Mouse (Mus musculus) small intestine, adult 2 months (tissue): ENCODE results near the gene Spcs2. TPM values are rescaled to one million over a fixed set of nuclear protein-coding genes. Genes with fewer than 3 reads are reported as not detected.

ENCODE experiments used
- H3K27ac ChIP-seq: fragments of 200-500 bp; 2 replicates; pipeline ENCODE4 v1.5.1; 2012; ENCODE audit warnings: low read depth, low read length, control low read depth, inconsistent platforms; ENCODE audit not compliant: insufficient read depth
- H3K27me3 ChIP-seq: fragments of 200-500 bp; 2 replicates; pipeline ENCODE4 v1.6.1; 2012; ENCODE audit warnings: mild to moderate bottlenecking, moderate library complexity, low read length, inconsistent platforms; ENCODE audit not compliant: control insufficient read depth, insufficient read depth
- H3K36me3 ChIP-seq: fragments of 200-500 bp; 2 replicates; pipeline ENCODE4 v1.6.1; 2012; ENCODE audit warnings: mild to moderate bottlenecking, low read length, control low read depth, inconsistent platforms; ENCODE audit not compliant: control insufficient read depth, insufficient read depth
- H3K4me1 ChIP-seq: fragments of 200-500 bp; 2 replicates; pipeline ENCODE4 v1.6.1; 2012; ENCODE audit warnings: low read length, inconsistent platforms, mixed read lengths; ENCODE audit not compliant: control insufficient read depth, insufficient read depth, insufficient read length
- H3K4me3 ChIP-seq: fragments of 200-500 bp; 2 replicates; pipeline ENCODE4 v1.5.1; 2012; ENCODE audit warnings: low read depth, mild to moderate bottlenecking, control low read depth, inconsistent platforms, low read length, moderate library complexity
- CTCF ChIP-seq: fragments of 200-500 bp; IDR thresholded peaks from 2 replicates; pipeline ENCODE4 v1.5.1; 2012; ENCODE audit warnings: low read depth, mild to moderate bottlenecking, control low read depth, inconsistent platforms, low read length, moderate library complexity, mixed read lengths; ENCODE audit not compliant: insufficient replicate concordance, insufficient read length; ENCODE audit errors: extremely low read depth
- POLR2A ChIP-seq: fragments of 200-500 bp; IDR thresholded peaks from 2 replicates; pipeline ENCODE4 v1.6.1; 2012; ENCODE audit warnings: low read depth, mild to moderate bottlenecking, control low read depth, inconsistent platforms, low read length, moderate library complexity
- WGBS: fragments of 180-500 bp; shearing (Covaris S2); methylation state at CpG from one replicate; pipeline ENCODE4 v1.1.7; 2018; 5-methylcytosine and 5-hydroxymethylcytosine counted together
- polyA plus RNA-seq: library from polyadenylated mRNA; depleted of rRNA; stranded (reverse); fragments of >200 nt; gene quantifications from 2 replicates; pipeline ENCODE4 v1.2.3, GENCODE M21; 2012

Spcs2 gene
- polyA plus RNA-seq, 1 experiment, result 12.0 TPM

DNA sequence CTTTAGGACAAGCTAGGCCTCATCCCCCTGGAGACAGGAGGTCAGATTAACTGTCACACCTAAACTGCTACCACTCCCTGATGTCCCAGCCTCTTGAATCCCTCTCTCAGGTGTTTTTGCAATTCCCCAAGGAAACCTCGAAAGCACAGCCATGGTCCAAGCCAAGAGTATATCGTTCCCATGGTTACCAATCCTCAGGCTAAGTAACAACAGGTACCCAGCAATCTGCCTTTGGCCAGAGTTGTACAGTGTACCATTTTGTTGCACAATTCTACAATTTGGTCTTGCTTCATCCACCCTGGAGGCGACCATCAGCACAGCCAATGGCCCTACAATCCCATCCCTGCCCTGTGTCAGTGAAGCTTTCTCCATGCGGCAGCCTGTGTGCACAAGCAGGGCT, 33.6 kb upstream of the Spcs2 start:
- no peak overlapping the region for H3K27ac ChIP-seq

GRCm38 (mm10) chr7:99894478-99894877, 31.2 kb upstream of the Spcs2 start:
- no peaks in the 10 kb centered on the region for H3K4me1 ChIP-seq
- H3K36me3 ChIP-seq, result no peaks in the 10 kb centered on the region
- 89% methylated on average over 6 of the region's 6 CpGs for WGBS
- no peak overlapping the region for H3K4me3 ChIP-seq
- no peak overlapping the region for H3K27ac ChIP-seq
- no peak for TF ChIP-seq CTCF
- TF ChIP-seq POLR2A, result no peak
- H3K27me3 ChIP-seq, result no peaks in the 10 kb centered on the region

More for the DNA sequence above, 33.6 kb upstream of the Spcs2 start:
- 74% methylated on average over 4 of the region's 4 CpGs for WGBS
- Histone ChIP-seq H3K36me3 (no peaks in the 10 kb centered on the region), H3K27me3 (no peaks in the 10 kb centered on the region), H3K4me1 (no peaks in the 10 kb centered on the region), H3K4me3 (no peak overlapping the region)
- TF ChIP-seq POLR2A (no peak), CTCF (no peak)

DNA sequence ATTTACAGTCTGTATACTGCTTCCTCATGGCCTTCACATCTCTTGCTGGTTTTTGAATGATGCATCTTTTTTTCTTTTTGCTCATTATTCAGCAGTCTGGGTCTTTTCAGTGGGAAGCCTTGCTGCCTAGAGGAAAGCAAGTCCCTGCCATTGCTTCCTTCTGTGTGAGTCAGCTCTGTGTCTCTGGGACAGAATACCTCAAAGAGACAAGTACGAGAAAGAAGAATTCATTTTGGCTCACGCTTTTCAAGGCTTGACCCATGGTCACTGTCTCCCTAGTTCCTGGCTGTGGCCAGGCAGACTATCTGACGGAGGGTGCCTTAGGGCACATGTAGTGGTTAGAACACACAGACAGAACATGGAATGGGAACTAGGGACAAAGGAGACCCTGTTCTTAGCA, 30.7 kb upstream of the Spcs2 start:
- H3K27ac ChIP-seq, result no peak overlapping the region
- no peak for TF ChIP-seq CTCF
- no peak for TF ChIP-seq POLR2A
- no peaks in the 10 kb centered on the region for H3K27me3 ChIP-seq
- H3K36me3 ChIP-seq, result no peaks in the 10 kb centered on the region
- no peak overlapping the region for H3K4me3 ChIP-seq
- no peaks in the 10 kb centered on the region for H3K4me1 ChIP-seq
- 84% methylated on average over 3 of the region's 3 CpGs for WGBS

DNA sequence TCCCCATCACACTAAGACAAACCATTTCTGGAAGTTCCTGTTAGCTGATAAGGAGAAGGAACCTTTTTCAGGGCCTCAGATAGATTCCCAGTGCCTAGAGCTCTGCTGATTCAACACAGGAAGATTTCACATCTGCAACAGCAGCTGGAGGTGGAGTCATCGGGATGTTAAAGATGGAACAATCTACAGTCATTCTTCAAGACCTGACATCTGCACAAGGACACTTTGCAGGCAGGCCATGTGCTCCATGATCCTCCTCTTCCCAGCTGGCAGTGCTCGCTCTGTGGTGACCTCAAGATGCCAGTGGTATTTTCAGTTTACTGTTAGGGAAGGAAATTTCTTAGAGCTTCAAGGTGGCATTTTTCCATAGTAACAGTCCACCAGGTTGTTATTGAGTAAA, 29.1 kb upstream of the Spcs2 start:
- H3K4me3 ChIP-seq, result no peak overlapping the region
- H3K4me1 ChIP-seq, result no peaks in the 10 kb centered on the region
- TF ChIP-seq POLR2A (no peak), CTCF (no peak)
- H3K36me3 ChIP-seq, result no peaks in the 10 kb centered on the region
- 74% methylated on average over 2 of the region's 2 CpGs for WGBS
- H3K27me3 ChIP-seq, result no peaks in the 10 kb centered on the region
- no peak overlapping the region for H3K27ac ChIP-seq

DNA sequence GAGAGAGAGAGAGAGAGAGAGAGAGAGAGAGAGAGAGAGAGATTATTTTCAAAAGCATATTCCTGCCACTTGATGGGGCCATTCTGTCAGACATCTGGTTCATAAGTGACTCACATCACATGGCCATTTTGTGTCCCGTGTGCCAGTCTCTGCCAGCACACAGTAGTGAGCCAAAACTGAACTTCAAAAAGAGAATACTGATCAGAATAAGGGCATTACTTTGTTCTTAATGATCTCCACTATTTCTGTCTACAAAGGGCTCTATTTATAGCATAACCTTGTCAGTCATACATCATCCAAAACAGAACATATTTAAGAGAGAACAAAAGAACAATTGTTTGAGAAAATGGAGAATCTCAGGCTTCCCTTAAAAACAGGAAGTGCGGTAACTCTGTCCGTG, 28.2 kb upstream of the Spcs2 start:
- no peaks in the 10 kb centered on the region for H3K27me3 ChIP-seq
- no peaks in the 10 kb centered on the region for H3K36me3 ChIP-seq
- H3K27ac ChIP-seq, result no peak overlapping the region
- TF ChIP-seq POLR2A, result no peak
- TF ChIP-seq CTCF, result no peak
- H3K4me3 ChIP-seq, result no peak overlapping the region
- 41% methylated on average over 3 of the region's 3 CpGs for WGBS
- H3K4me1 ChIP-seq, result no peaks in the 10 kb centered on the region

DNA sequence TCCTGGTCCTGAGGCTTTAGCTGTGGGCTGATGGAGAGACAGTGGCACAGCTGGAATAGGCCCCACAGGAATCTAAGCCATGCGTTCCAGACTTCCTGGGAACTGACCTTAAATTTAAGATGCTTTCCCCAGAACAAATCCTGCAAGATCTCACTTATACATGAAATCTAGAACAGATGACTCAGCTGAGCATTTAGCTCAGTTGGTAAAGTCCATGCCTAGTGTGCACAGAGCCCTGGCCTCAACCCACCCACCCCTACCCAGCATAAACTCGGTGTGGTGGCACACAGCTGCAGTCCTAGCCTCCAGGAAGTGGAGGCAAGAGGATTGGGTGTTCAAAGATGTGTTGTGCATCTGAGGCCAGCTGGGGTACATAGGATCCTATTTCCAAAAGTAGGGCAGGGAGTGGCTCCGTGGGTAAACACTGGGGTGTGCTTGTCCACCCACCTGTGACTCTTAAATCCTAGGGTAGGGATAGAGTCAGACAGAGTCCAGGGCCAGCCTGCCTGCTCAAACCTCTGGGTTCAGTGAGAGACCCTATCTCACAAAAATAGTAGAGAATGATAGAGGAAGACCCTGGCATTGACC, 27.0 kb upstream of the Spcs2 start:
- no peak overlapping the region for H3K4me3 ChIP-seq
- H3K4me1 ChIP-seq, result no peaks in the 10 kb centered on the region
- no peak overlapping the region for H3K27ac ChIP-seq

GRCm38 (mm10) chr7:99889175-99889880, 26.1 kb upstream of the Spcs2 start:
- TF ChIP-seq CTCF, result no peak; the same call in 1 of the 2 replicates
- no peak for TF ChIP-seq POLR2A
- Histone ChIP-seq H3K27me3 (no peaks in the 10 kb centered on the region), H3K36me3 (no peaks in the 10 kb centered on the region), H3K4me3 (no peak overlapping the region), H3K4me1 (no peaks in the 10 kb centered on the region), H3K27ac (no peak overlapping the region)
- 35% methylated on average over 10 of the region's 10 CpGs for WGBS

More for the DNA sequence above, 27.0 kb upstream of the Spcs2 start:
- Histone ChIP-seq H3K27me3 (no peaks in the 10 kb centered on the region), H3K36me3 (no peaks in the 10 kb centered on the region)
- no peak for TF ChIP-seq CTCF
- TF ChIP-seq POLR2A, result no peak
- 63% methylated on average over 3 of the region's 3 CpGs for WGBS

DNA sequence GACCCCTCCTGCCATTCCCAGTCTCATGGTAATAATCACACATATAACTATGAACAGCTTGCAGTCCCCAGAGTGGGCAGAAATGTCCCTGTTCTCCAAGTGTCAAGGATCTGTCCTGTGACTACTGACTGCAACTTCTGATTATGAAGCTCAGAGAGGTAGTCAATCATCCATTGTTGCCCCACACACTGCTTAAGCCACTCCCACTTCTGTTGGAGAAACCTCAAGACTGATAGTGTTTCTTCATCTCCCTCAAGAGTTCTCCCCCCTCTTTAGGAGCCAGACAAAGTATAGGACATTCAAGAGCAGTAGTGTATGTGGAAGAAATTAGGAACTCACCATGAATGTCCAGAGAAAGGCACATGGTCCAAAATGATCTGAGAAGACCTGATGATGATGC, 24.5 kb upstream of the Spcs2 start:
- H3K27ac ChIP-seq, result no peak overlapping the region
- H3K4me3 ChIP-seq, result no peak overlapping the region
- no peaks in the 10 kb centered on the region for H3K36me3 ChIP-seq
- no peak for TF ChIP-seq CTCF
- TF ChIP-seq POLR2A, result no peak
- no peaks in the 10 kb centered on the region for H3K27me3 ChIP-seq
- H3K4me1 ChIP-seq, result no peaks in the 10 kb centered on the region
